Mouse (Mus musculus) lung, adult 2 months (tissue): ENCODE results near the gene Cd200r2.

ENCODE experiments used
- CTCF ChIP-seq: fragments of 200-500 bp; IDR thresholded peaks from 2 replicates; pipeline ENCODE4 v1.5.1; 2011; ENCODE audit warnings: mild to moderate bottlenecking, low read length, control low read depth; ENCODE audit not compliant: insufficient read depth
- POLR2A ChIP-seq: fragments of 200-500 bp; IDR thresholded peaks from 2 replicates; pipeline ENCODE4 v1.6.1; 2011; ENCODE audit warnings: low read depth, mild to moderate bottlenecking, control low read depth, low read length, borderline replicate concordance; ENCODE audit errors: extremely low read depth

GRCm38 (mm10) chr16:44962777-44963176, 95.9 kb downstream of the Cd200r2 start:
- TF ChIP-seq POLR2A (no peak), CTCF (no peak)
